Mouse (Mus musculus) MEL (cell line): ENCODE data around the gene Qtrt1. TPM values are rescaled to one million over a fixed set of nuclear protein-coding genes. Genes with fewer than 3 reads are reported as not detected.

ENCODE experiments used
- DNase-seq: peaks from one replicate; pipeline ENCODE4 v3.0.0; 2011; ENCODE audit warnings: low read depth, low spot score
- H3K27ac ChIP-seq: 2 replicates; pipeline ENCODE4 v1.5.1; 2012; ENCODE audit warnings: low read depth, mild to moderate bottlenecking, control low read depth, low read length, moderate library complexity; ENCODE audit not compliant: control insufficient read depth
- H3K27me3 ChIP-seq, 2 experiments: fragments of 150-350 bp in 1 of 2; sonication (generic) in 1 of 2; 2 replicates each; pipeline ENCODE4 v1.6.1; 2012; ENCODE audit warnings: low read length in 2 of 2, mild to moderate bottlenecking in 2 of 2, improper control_type of control experiment in 1 of 2, moderate library complexity in 1 of 2; ENCODE audit not compliant: insufficient read depth in 2 of 2, control insufficient read depth in 1 of 2
- H3K36me3 ChIP-seq, 2 experiments: 2 replicates each; pipeline ENCODE4 v1.6.1; 2012 to 2014; ENCODE audit warnings: low read length in 2 of 2, improper control_type of control experiment in 1 of 2, inconsistent platforms in 1 of 2, mild to moderate bottlenecking in 1 of 2; ENCODE audit not compliant: insufficient read depth in 2 of 2, control insufficient read depth in 1 of 2
- H3K4me1 ChIP-seq, 2 experiments: fragments of 150-350 bp in 1 of 2; sonication (generic) in 1 of 2; 2 replicates each; pipeline ENCODE4 v1.6.1; 2012; ENCODE audit warnings: low read length in 2 of 2, improper control_type of control experiment in 1 of 2, mild to moderate bottlenecking in 1 of 2; ENCODE audit not compliant: insufficient read depth in 2 of 2, control insufficient read depth in 1 of 2
- H3K4me3 ChIP-seq, 2 experiments: fragments of 150-350 bp in 1 of 2; sonication (generic) in 1 of 2; 2 replicates each; pipeline ENCODE4 v1.5.1; 2012; ENCODE audit warnings: low read depth in 2 of 2, low read length in 2 of 2, mild to moderate bottlenecking in 2 of 2, moderate library complexity in 2 of 2, control low read depth in 1 of 2, improper control_type of control experiment in 1 of 2; ENCODE audit not compliant: control insufficient read depth in 1 of 2, insufficient read depth in 1 of 2
- H3K79me2 ChIP-seq: 2 replicates; pipeline ENCODE4 v1.6.1; 2012; ENCODE audit warnings: mild to moderate bottlenecking, low read length, moderate library complexity; ENCODE audit not compliant: control insufficient read depth, poor library complexity, insufficient read depth
- H3K9ac ChIP-seq: 2 replicates; pipeline ENCODE4 v1.6.1; 2012; ENCODE audit warnings: low read depth, mild to moderate bottlenecking, control low read depth, low read length, moderate library complexity; ENCODE audit not compliant: control insufficient read depth, poor library complexity, severe bottlenecking
- H3K9me3 ChIP-seq: fragments of 150-350 bp; sonication (generic); replicated peaks from 2 replicates; pipeline ENCODE4 v1.6.1; 2012; ENCODE audit warnings: mild to moderate bottlenecking, low read length, improper control_type of control experiment, moderate library complexity; ENCODE audit not compliant: insufficient read depth
- BHLHE40 ChIP-seq: IDR thresholded peaks from 2 replicates; pipeline ENCODE4 v1.6.1; 2012; ENCODE audit warnings: low read depth, mild to moderate bottlenecking, inconsistent platforms, low read length, improper control_type of control experiment, borderline replicate concordance
- CHD1 ChIP-seq: IDR thresholded peaks from 2 replicates; pipeline ENCODE4 v1.6.1; 2012; ENCODE audit warnings: low read depth, mild to moderate bottlenecking, inconsistent platforms, low read length, improper control_type of control experiment
- CHD2 ChIP-seq: IDR thresholded peaks from 2 replicates; pipeline ENCODE4 v1.6.1; 2011; ENCODE audit warnings: low read length, improper control_type of control experiment
- ETS1 ChIP-seq: IDR thresholded peaks from 2 replicates; pipeline ENCODE4 v1.6.1; 2012; ENCODE audit warnings: low read depth, mild to moderate bottlenecking, inconsistent platforms, low read length, improper control_type of control experiment, moderate library complexity
- GATA1 ChIP-seq: IDR thresholded peaks from 2 replicates; pipeline ENCODE4 v1.6.1; 2011; ENCODE audit warnings: low read depth, low read length, improper control_type of control experiment
- JUND ChIP-seq: IDR thresholded peaks from 2 replicates; pipeline ENCODE4 v1.6.1; 2011; ENCODE audit warnings: low read depth, mild to moderate bottlenecking, improper control_type of control experiment, low read length
- MAX ChIP-seq: IDR thresholded peaks from 2 replicates; pipeline ENCODE4 v1.6.1; 2011; ENCODE audit warnings: low read length, improper control_type of control experiment
- MXI1 ChIP-seq: IDR thresholded peaks from 2 replicates; pipeline ENCODE4 v1.6.1; 2011; ENCODE audit warnings: mild to moderate bottlenecking, low read depth, low read length, improper control_type of control experiment
- NRF1 ChIP-seq: IDR thresholded peaks from 2 replicates; pipeline ENCODE4 v1.6.1; 2014; ENCODE audit warnings: low read depth, mild to moderate bottlenecking, inconsistent platforms, low read length, improper control_type of control experiment, moderate library complexity; ENCODE audit not compliant: poor library complexity, insufficient read depth, severe bottlenecking
- POLR2A ChIP-seq, 2 experiments: IDR thresholded peaks; 2 replicates each; pipeline ENCODE4 v1.6.1; 2011 to 2012; ENCODE audit warnings: low read length in 2 of 2, mild to moderate bottlenecking in 2 of 2, control low read depth in 1 of 2, improper control_type of control experiment in 1 of 2, low read depth in 1 of 2, moderate library complexity in 1 of 2; ENCODE audit not compliant: control insufficient read depth in 1 of 2, insufficient read depth in 1 of 2, poor library complexity in 1 of 2
- POLR2AphosphoS5 ChIP-seq: IDR thresholded peaks from 2 replicates; pipeline ENCODE4 v1.6.1; 2012; ENCODE audit warnings: low read depth, borderline replicate concordance, mild to moderate bottlenecking, inconsistent platforms, low read length, moderate library complexity, mixed read lengths
- RCOR1 ChIP-seq: IDR thresholded peaks from 2 replicates; pipeline ENCODE4 v1.6.1; 2012; ENCODE audit warnings: low read depth, mild to moderate bottlenecking, inconsistent platforms, low read length, improper control_type of control experiment
- SIN3A ChIP-seq: IDR thresholded peaks from 2 replicates; pipeline ENCODE4 v1.6.1; 2012; ENCODE audit warnings: low read length, improper control_type of control experiment, inconsistent platforms
- SMC3 ChIP-seq: IDR thresholded peaks from 2 replicates; pipeline ENCODE4 v1.6.1; 2011; ENCODE audit warnings: low read depth, low read length, improper control_type of control experiment
- TAL1 ChIP-seq: IDR thresholded peaks from 2 replicates; pipeline ENCODE4 v1.6.1; 2012; ENCODE audit warnings: mild to moderate bottlenecking, inconsistent platforms, low read length, moderate library complexity, mixed read lengths
- UBTF ChIP-seq: IDR thresholded peaks from 2 replicates; pipeline ENCODE4 v1.6.1; 2012; ENCODE audit warnings: low read depth, mild to moderate bottlenecking, inconsistent platforms, low read length, improper control_type of control experiment, moderate library complexity, borderline replicate concordance; ENCODE audit not compliant: insufficient read depth
- USF2 ChIP-seq, 2 experiments: IDR thresholded peaks; 2 replicates each; pipeline ENCODE4 v1.6.1; 2011 to 2012; ENCODE audit warnings: improper control_type of control experiment in 2 of 2, low read length in 2 of 2, borderline replicate concordance in 1 of 2, inconsistent platforms in 1 of 2, low read depth in 1 of 2, mild to moderate bottlenecking in 1 of 2; ENCODE audit not compliant: insufficient read depth in 1 of 2
- ZMIZ1 ChIP-seq: IDR thresholded peaks from 2 replicates; pipeline ENCODE4 v1.6.1; 2012; ENCODE audit warnings: low read depth, mild to moderate bottlenecking, inconsistent platforms, low read length, improper control_type of control experiment, moderate library complexity
- ZNF384 ChIP-seq: IDR thresholded peaks from 2 replicates; pipeline ENCODE4 v1.6.1; 2012; ENCODE audit warnings: low read depth, mild to moderate bottlenecking, inconsistent platforms, low read length, improper control_type of control experiment
- polyA plus RNA-seq, 2 experiments: library from polyadenylated mRNA; stranded (reverse) in 1 of 2; unstranded in 1 of 2; fragments of >175 nt in 1 of 2; fragments of >200 nt in 1 of 2; gene quantifications; 2 replicates each; pipeline versions ENCODE4 v1.2.1 to v1.2.4; 2012; ENCODE audit warnings: low replicate concordance in 2 of 2, low read depth in 1 of 2; ENCODE audit not compliant: insufficient read length in 2 of 2, insufficient read depth in 1 of 2, missing spikeins in 1 of 2
- total RNA-seq: library from RNA; depleted of rRNA; stranded (reverse); fragments of 300-350 nt; gene quantifications from 2 replicates; pipeline ENCODE4 v1.2.3, GENCODE M21; 2012

Qtrt1 gene
- total and polyA plus RNA-seq, 3 experiments: 199 to 244 TPM; not detected in 1

DNA sequence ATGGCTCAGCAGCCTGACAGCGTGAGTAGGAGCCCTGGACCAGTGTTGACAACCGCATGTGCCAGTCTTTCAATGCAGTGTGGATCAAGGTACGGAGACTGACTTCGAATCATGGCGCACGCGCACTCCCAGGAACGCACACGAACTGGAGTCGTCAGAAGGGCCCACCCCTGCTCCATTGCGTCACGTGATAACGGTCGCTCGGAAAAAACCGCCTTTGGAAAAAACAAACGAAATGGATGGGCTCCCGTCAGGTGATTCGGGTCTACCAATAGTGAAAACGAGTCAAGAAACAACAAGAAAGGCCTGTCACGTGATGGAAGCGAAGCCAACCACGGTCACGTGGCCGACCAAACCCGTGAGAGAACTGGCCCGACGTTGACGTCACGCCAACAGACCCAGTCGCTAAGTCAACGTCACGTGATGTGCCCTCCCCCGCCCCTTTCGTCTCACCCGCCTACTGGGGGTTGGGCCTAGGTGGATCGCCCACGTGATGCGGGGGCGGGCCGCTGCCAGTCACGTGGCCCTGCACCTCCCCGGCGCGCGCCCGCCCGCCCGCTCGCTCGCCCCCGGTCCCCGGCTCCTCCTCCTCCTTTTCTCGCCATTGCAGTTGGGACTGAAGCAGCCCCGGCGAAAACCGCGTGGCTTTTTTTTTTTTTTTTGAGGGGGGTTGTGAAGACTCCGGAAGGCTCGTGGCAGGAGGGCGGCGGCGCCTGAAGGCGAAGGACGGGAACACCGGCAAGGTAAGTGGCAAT, 44.1 kb upstream of the Qtrt1 start, which contains the start of gene Ilf3 (continued):
- TF ChIP-seq ETS1 (no peak), POLR2AphosphoS5 (peak; percentile 95)

DNA sequence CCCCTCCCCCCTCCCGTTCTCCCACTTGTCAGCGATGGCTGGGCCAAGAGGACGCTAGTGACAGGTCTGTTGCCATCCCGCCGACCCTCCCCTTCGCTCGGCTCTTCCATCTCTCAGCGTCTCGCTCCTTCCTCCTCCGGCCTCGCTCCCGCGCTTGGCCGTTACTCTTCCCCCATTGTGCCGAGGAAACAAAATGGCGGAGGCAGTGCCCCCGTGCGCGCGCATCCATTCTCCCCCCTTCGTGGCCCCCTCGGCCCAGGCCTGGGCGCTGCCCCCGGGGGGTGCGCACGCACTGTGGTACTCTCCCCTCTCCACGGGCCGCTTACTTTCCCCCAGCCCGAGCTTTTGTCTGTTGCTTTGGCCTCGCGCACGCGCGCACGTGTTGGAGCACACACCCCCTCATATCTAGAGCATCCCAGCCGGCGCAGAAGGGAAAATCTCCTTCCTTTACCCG, 43.5 kb upstream of the Qtrt1 start:
- TF ChIP-seq UBTF (no peak), POLR2A (IDR thresholded peaks at IDR 0.05; ENCODE audit: control insufficient read depth in 1 of 2, insufficient read depth in 1 of 2, low read depth in 1 of 2, low read length in 2 of 2, poor library complexity in 1 of 2) (peak; percentile 73 to 97), POLR2AphosphoS5 (peak; percentile 25; the same call in 1 of the 2 replicates), CHD2 (no peak), MAX (no peak), GATA1 (no peak)
- Histone ChIP-seq H3K9ac (peak overlapping the region; percentile 87), H3K9me3 (no peaks in the 10 kb centered on the region), H3K36me3 (peaks cover 19 to 45% of the 10 kb centered on the region in 2 experiments), H3K4me3 (peak overlapping the region; percentile 65 to 83), H3K27ac (peak overlapping the region; percentile 91), H3K79me2 (peaks cover 49% of the 10 kb centered on the region), H3K4me1 (peaks cover 18 to 52% of the 10 kb centered on the region in 2 experiments), H3K27me3 (no peaks in the 10 kb centered on the region)
- DNase-seq: peak; percentile 95

DNA sequence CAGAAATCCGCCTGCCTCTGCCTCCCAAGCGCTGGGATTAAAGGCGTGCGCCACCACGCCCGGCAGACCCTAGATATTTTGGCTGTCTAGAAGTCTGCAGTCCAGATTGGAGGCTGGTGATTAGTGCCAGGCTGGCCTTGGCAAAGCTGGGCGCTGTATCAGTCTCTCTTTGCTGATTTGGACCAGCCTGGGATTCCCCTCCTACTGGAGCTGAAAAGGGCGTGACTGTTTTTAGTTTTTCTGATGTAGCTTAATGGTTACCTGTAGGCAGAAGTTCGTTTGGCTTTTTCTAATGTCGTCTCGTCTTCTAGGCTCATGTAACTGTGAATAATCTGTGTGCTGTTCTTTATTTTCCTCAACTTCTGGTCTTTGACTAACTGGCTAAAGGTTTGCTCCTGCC, 42.6 kb upstream of the Qtrt1 start:
- Histone ChIP-seq H3K36me3 (peaks cover 26 to 48% of the 10 kb centered on the region in 2 experiments), H3K9me3 (no peaks in the 10 kb centered on the region), H3K9ac (peak overlapping the region; percentile 87), H3K4me3 (peak overlapping the region; percentile 65 to 83), H3K27ac (no peak overlapping the region; the same call in 1 of the 2 replicates), H3K79me2 (peaks cover 57% of the 10 kb centered on the region), H3K27me3 (no peaks in the 10 kb centered on the region), H3K4me1 (peaks cover 18 to 52% of the 10 kb centered on the region in 2 experiments)
- TF ChIP-seq USF2 (IDR thresholded peaks at IDR 0.05; ENCODE audit: borderline replicate concordance in 1 of 2, insufficient read depth in 1 of 2, low read depth in 1 of 2, low read length in 2 of 2) (no peak), TAL1 (no peak), SIN3A (no peak), ZNF384 (no peak), JUND (no peak), SMC3 (no peak), MXI1 (no peak), CHD1 (no peak), NRF1 (no peak), BHLHE40 (no peak), ETS1 (no peak), RCOR1 (no peak), ZMIZ1 (no peak)
- DNase-seq: peak; percentile 60
